Mouse (Mus musculus) adipose tissue, adult 10 weeks (tissue): ENCODE measurements around the gene Spata5. TPM values are rescaled to one million over a fixed set of nuclear protein-coding genes. Genes with fewer than 3 reads are reported as not detected.

ENCODE experiments used
- polyA plus RNA-seq: library from polyadenylated mRNA; stranded (reverse); fragments of 350-450 nt; fragmentation: Illumina TruSeq; extraction: RNeasy Lipid Tissue Mini Kit (QIAGEN cat#74804); gene quantifications from one replicate; pipeline ENCODE4 v1.2.3, GENCODE M21; 2014; ENCODE audit warnings: low read depth, low replicate concordance

The Spata5 gene
- polyA plus RNA-seq: 14.4 TPM

DNA sequence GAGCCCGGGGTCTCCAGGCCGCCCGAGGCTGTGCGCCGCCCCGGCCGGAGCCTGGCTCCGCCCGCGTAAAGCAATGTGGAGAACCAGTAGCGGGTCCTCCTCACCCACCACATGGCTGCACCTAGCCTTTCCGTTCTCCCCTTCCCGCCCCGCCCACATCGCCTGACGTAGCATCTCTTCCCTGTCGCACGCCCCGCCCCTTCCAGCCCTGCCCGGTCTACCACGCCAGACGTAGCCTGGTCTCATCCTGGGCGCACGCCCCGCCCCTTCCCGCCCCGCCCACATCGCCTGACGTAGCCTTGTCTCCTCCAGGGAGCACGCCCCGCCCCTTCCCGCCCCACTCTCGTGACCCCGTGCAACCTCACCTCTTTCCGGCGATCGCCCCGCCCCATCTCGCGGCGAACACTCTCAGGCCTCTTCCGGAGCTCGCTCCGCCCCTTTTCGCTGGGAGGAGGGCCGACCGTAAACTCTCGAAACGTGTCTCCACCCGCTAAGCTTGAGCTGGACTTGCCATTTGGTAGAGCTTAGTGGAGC is at the start of gene Spata5:
Gene Spata5 (plus strand): TSS at position 439 of the 534 bp plus-strand sequence.

DNA sequence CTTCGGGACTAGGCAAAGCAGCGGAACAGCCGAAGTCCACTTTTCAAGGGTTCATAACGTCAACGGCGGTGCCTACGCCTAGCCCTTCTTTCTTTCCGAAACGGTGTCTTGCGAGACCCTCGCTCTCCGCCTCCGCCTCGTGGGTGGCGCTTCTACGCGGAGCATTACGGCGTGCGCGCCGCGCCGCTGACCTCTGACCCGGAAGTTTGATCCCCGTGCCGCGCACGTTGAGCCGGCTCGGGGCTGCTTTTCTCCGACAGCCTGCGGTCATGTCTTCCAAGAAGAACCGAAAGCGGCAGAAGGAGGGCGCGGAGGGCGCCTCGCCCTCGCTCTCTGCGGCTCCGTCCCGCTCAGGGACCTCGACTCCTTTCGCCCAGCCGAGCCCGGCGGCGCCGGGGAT is 376 bp downstream of the Spata5 start, which contains the start of gene Nudt6:
Gene Nudt6 (minus strand): TSS at position 140 of the 400 bp plus-strand sequence.

Other genes with a start within 250 kb of the Spata5 start
- not detected for gene Il21, start 187.3 kb upstream of the Spata5 start, polyA plus RNA-seq
- gene Bbs12, start 107.3 kb upstream of the Spata5 start, polyA plus RNA-seq: 6.2 TPM
- 17.5 TPM for gene Cetn4, start 107.2 kb upstream of the Spata5 start, polyA plus RNA-seq
- 14.8 TPM for gene Fgf2, start 71.5 kb upstream of the Spata5 start, polyA plus RNA-seq
- gene Nudt6, start 315 bp downstream of the Spata5 start, polyA plus RNA-seq: 16.7 TPM
- 39.2 TPM for gene Spry1, start 220.1 kb downstream of the Spata5 start, polyA plus RNA-seq